Mouse (Mus musculus) adrenal gland (tissue): Measurements from ENCODE around the gene 1700001O22Rik.

Source experiments
- intact Hi-C: fragments of 180-260 bp; cut with DNase I; formaldehyde crosslinking; loops from one replicate; pipeline ENCODE4 v1.15.1; 2025

The 1700001O22Rik gene

GRCm38 (mm10) chr2:30782312-30783290, 20.9 kb downstream of the 1700001O22Rik start:
- intact Hi-C loops: no loop called here

GRCm38 (mm10) chr2:30779241-30779640, 24.2 kb downstream of the 1700001O22Rik start:
- intact Hi-C loops: no loop called here

GRCm38 (mm10) chr2:30778235-30778634, 25.2 kb downstream of the 1700001O22Rik start:
- intact Hi-C loops: no loop called here

- intact Hi-C loops: no loop called here
Measured at GRCm38 (mm10) chr2:30777266-30777665, 26.2 kb downstream of the 1700001O22Rik start.

GRCm38 (mm10) chr2:30775955-30776354, 27.5 kb downstream of the 1700001O22Rik start:
- intact Hi-C loops: no loop called here

- intact Hi-C loops: no loop called here
Measured at GRCm38 (mm10) chr2:30773313-30774005, 30.0 kb downstream of the 1700001O22Rik start.

GRCm38 (mm10) chr2:30772581-30773312, 30.7 kb downstream of the 1700001O22Rik start:
- intact Hi-C loops: no loop called here

- intact Hi-C loops: no loop called here
Measured at GRCm38 (mm10) chr2:30771806-30772460, 31.5 kb downstream of the 1700001O22Rik start.

GRCm38 (mm10) chr2:30771368-30771805, 32.1 kb downstream of the 1700001O22Rik start:
- intact Hi-C loops: no loop called here

GRCm38 (mm10) chr2:30769187-30769586, 34.3 kb downstream of the 1700001O22Rik start:
- intact Hi-C loops: loop anchor here (5.0 kb wide), 1 partner anchor 47 kb away; no protein-coding TSS in a partner anchor

GRCm38 (mm10) chr2:30768529-30768928, 34.9 kb downstream of the 1700001O22Rik start:
- intact Hi-C loops: loop anchor here (5.0 kb wide), 1 partner anchor 46 kb away; no protein-coding TSS in a partner anchor

GRCm38 (mm10) chr2:30767626-30768240, 35.7 kb downstream of the 1700001O22Rik start:
- intact Hi-C loops: loop anchor here (5.0 kb wide), 1 partner anchor 45 kb away; no protein-coding TSS in a partner anchor

GRCm38 (mm10) chr2:30766446-30766845, 37.0 kb downstream of the 1700001O22Rik start:
- intact Hi-C loops: loop anchor here (5.0 kb wide), 1 partner anchor 44 kb away; no protein-coding TSS in a partner anchor

GRCm38 (mm10) chr2:30760706-30761105, 42.8 kb downstream of the 1700001O22Rik start:
- intact Hi-C loops: no loop called here

- intact Hi-C loops: no loop called here
Measured at GRCm38 (mm10) chr2:30759858-30760547, 43.5 kb downstream of the 1700001O22Rik start.

- intact Hi-C loops: no loop called here
Measured at GRCm38 (mm10) chr2:30759442-30759841, 44.0 kb downstream of the 1700001O22Rik start.

- intact Hi-C loops: no loop called here
Measured at GRCm38 (mm10) chr2:30759088-30759374, 44.4 kb downstream of the 1700001O22Rik start.

GRCm38 (mm10) chr2:30758341-30759087, 44.9 kb downstream of the 1700001O22Rik start:
- intact Hi-C loops: no loop called here
